Mouse (Mus musculus): ENCODE results near the gene Coa6. TPM values are rescaled to one million over a fixed set of nuclear protein-coding genes. Genes with fewer than 3 reads are reported as not detected.
"Not testable (repeated sequence)": the region's sequence is repeated elsewhere in the genome, so short reads cannot be mapped to it uniquely, and the experiment has no call there.

Coa6 gene
- 10 to 100 TPM; 18.5 to 19.0 TPM for total RNA-seq (2021)
- long read RNA-seq, experiment 1, transcript Coa6-201 (2 exons, 747 nt): major isoform, 13 of 13 reads
- long read RNA-seq, experiment 1, partial matches to known transcripts: 0 of 13 reads
- long read RNA-seq, experiment 1, other reads (novel, unspliced or antisense): 0 of 13 reads
- long read RNA-seq, experiment 2, transcript Coa6-201 (2 exons, 747 nt): major isoform, 9 of 10 reads
- long read RNA-seq, experiment 2, partial matches to known transcripts: 0 of 10 reads
- long read RNA-seq, experiment 2, other reads (novel, unspliced or antisense): 1 of 10 reads

DNA sequence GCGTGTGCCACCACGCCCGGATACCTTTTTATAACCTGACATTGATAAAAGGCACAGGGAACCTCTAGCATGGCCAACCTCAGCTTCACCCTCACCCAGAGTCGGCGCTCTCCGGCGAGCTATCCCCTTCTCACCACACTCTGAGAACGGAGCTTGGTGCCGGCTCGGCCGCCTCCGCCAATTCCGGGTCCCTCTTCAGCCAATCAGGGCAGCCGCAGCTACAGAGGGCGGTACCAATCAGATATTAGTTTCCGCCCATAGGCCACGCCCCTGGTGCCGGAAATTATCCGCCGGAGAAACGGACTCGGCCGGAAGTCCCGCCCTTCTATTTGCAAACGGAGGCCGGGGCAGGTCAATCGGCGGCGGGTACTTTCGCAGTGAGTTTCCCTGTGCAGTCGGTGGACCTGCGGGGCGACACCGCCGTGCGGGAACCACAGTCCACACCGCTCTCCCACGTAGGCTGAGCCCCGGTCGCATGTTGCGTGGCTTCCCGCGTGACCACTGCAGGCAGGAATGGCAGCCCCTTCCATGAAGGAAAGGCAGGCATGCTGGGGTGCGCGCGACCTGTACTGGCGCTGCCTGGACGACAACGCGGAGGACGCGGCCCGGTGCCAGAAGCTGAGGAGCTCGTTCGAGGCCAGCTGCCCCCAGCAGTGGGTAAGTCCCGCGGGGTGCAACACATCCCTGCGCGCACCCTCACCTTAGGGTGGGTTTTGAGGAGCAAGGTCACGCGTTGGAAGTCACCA is at the start of gene Coa6:
Gene Coa6 (plus strand): TSS at position 342 of the 746 bp plus-strand sequence.
- DNase-seq (ENCODE audit: low spot score in 2 of 2): peak; percentile 97 to 99

DNA sequence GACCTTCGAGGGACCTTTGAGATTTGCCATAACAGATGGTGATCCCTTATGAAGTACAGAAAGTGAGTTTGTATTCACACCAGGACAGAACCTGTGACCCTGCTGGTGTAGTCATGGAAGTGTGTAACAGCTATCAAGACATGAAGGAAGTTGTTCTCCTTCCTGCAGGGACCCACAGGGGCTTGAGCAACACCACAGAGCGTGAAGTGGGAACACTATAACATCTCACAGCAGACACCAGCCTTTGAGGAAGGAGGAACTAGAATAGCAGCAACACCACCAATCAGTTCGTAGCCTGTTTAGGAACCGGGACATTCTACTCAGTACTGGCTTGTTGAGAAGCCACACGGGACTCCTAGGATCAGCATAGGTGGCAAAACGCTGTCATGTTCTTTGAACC is 42.7 kb upstream of the Coa6 start:
- DNase-seq (ENCODE audit: low spot score in 2 of 2): no peak

DNA sequence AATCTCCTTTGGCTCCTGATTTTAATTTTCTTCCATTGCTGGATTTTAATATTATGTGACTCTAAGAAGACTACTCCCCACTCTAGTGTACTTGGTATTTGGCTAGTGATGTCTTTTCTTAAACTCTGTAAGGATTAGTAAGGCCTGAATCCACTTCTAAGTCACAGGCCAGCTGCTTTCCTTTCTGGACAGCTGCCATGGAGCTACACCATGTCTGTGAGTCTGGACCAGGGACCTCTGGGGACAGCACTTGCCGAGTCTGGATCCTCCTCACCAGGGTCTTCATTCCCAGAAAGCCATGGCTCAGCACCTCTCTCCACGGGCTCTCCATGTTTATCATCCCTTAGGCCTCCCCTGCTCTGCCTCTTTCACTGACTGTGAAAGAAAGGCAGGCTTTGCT is 42.2 kb upstream of the Coa6 start:
- DNase-seq (ENCODE audit: low spot score in 2 of 2): peak in 1 of 2 experiments; percentile 34

DNA sequence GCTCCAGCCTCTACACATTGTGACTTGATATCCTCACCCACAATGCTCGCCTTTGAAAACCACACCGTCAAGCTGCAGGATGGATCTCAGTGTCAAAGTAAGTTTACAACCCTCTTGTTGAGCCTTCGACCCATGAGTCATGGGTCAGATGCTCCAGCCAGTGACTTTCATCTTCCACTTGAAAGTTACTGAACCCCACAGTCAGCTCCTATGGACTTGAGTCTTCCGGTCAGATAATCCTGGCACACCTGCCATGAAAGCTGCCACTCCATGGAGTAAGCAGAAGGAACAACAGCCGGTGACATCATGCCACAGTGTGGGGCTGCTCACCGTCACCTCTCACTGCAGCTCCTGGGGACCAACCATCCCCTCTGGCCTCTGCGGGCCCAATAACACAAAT is 41.0 kb upstream of the Coa6 start:
- DNase-seq (ENCODE audit: low spot score in 2 of 2): no peak

DNA sequence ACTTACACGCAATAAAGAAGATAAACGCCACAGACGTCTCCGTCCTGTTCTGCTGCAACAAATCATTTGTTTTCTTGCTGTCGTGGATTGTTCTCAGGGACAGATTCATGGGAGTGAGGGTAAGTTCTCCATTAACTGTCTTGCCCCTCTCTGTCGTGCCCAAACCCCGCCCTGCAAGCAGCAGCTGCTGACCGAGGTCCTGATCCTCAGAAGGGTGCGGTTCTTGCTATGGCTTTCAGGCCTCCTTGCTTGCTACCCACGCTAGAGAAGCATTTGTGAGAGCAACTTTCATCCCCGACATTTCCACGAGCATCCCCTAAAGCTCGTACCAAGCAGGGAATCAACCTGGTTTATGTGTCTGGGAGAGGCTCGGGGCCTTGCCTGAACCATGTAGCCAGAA is 40.1 kb upstream of the Coa6 start:
- DNase-seq (ENCODE audit: low spot score in 2 of 2): no peak

DNA sequence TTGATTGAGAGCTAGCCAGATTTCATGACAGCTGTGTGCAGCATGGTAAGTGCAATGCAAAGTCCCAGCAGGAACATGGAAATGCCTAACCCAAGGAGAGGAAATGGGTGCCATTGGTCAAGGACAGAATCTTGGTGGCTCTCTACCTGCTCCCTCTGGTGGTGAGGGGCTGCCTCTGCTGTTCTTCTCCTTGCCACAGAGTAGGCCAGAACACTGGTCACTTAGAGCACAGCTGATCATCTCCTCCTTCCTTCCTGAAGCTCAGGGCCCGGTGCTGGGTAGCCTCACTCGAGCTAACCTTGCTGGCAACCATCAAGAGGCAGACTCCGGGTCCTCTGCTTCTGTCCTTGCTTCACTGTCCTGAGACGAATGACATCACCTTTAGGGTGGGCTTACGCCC is 39.6 kb upstream of the Coa6 start:
- DNase-seq (ENCODE audit: low spot score in 2 of 2): peak in 1 of 2 experiments; percentile 22

DNA sequence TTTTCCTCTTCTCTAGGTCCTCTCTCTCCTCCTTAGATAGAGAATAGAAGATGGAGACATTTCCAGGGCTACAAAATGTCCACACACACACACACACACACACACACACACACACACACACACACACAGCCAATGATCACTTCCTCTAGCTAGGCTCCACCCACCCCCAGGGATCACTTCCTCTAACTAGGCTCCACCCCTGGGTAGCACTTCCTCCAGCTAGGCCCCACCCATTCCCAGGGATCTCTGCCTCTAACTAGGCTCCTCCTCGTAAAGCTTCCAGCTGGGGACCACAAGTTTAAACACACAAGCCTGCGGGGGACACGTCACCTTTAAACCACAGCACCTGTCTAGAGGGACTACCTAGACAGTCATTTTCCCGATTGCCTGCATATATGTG is 34.7 kb upstream of the Coa6 start:
- no peak for DNase-seq (ENCODE audit: low spot score in 2 of 2)

DNA sequence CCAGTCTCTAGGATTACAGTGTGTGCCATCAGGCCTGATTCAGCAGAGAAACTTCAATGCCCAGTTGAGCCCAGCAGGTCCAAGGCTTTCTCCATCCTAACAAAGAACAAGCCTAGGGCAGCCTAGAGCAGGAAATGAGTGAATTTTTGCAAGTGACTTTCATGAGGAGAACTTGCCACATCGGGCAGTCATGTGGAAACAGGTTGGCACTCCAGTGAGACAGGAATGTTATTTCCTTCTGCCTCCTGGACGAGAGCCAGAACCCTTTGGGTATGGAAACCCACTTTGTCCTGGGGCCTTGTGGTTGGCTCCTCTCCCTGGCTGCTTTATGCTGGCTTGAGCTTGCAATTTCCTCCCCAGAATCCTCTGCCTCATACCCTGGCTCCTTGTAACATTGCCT is 30.8 kb upstream of the Coa6 start:
- no peak for DNase-seq (ENCODE audit: low spot score in 2 of 2)

DNA sequence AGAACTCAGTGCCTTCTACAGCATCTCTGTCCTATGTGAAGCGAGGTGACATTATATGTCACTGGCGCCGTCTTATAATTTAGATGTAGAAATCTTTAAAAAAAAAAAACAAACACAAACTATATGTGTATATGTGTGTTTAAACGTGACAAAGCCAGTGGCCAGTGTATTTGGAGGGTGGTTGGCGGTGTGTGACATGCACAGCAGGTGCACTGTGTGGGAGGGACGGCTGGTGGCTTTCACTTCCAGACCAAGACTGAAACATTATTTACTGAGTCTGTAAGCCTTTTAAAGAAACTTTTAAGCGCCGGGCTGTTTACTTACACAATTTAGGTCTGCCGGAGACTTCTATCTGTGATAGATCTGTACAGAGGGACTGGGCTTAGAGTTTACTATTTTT is 26.9 kb upstream of the Coa6 start:
- DNase-seq (ENCODE audit: low spot score in 2 of 2): no peak

DNA sequence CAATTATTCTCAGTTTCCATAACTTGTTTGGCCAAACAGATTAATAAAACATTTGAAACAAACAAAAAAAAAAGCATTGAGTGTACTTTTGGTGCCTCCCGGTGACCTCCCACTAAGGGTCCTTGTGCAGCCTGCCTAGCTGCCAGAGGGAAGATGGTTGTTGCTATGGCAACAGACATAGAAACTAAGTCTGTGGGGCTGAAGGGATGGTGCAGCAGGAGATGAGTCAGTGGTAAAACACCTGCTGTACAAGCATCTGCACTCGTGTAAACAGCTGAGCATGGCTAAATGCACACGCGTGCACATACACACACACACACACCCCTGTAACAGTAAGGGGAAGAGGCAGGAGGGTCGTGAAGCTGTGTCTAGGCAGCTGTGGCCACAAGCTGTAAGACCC is 26.4 kb upstream of the Coa6 start:
- no peak for DNase-seq (ENCODE audit: low spot score in 2 of 2)

DNA sequence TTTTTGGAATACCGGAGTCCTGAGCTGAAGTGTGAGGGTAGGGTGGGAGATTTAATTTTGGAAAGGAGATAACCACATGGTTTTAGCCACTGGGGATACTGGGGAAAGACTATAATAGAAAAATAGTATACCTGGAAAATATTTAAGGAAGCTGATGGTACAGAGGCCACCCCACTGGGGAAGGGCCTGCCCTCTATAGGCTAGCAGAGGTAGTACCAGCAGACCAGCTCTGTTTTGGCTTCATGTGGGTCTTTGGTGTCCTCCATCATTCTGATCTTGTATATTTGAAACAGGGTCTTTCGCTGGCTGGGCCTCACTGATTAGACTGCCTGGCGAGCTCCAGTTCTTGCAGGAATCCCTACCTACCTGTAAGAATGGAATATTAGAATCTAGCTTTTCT is 24.0 kb upstream of the Coa6 start:
- no peak for DNase-seq (ENCODE audit: low spot score in 2 of 2)

DNA sequence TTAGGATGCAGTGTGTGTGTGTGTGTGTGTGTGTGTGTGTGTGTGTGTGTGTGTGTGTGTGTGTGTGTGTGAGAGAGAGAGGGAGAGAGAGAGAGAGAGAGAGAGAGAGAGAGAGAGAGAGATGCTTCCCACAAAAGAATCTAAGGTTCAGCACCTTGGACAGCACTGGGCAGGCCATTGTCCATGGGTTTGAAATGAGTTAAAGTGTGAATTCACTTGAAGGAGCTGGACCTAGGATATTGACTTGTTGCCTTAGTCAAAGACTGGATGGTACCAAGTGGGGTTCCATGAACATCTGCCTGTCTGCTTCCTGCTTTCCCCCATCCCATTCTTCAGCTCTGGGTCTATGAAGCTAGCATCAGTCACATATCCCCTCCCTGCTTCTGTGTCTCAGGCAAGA is 17.8 kb upstream of the Coa6 start:
- not testable (repeated sequence) for DNase-seq (ENCODE audit: low spot score in 2 of 2)

DNA sequence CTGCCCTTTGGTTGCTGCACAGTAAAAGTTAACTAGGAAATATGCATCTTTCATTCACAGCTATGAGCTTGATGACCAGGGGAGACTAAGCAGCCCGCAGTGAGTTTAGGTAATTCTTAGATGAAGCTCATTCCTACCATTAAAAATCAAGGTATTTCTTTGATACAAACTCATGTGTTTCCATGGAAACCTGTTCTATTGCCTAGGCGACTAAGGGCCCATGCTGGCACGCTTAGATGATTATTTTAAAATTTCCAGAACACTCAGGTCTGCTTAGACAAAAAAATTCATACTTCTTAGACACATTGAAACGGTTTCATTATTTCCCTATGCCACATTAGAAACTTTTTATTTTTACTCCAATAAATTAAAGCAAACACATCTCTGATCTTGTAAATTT is 17.3 kb upstream of the Coa6 start:
- no peak for DNase-seq (ENCODE audit: low spot score in 2 of 2)

DNA sequence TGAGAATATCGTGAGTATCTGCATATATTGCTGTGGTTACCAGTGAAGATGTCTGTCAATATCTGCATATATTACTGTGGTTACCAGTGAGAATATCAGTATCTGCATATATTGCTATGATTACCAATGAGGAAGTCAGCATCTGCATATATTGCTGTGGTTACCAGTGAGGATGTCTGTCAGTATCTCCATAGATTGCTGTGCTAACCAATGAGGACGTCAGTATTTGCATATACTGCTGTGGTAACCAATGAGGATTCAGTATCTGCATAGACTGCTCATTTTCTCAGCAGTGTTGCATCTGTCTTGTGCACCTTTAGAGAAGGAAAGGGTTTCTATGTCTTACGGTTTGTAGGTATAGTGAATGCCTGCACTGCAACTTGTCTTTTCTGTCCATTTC is 1.5 kb upstream of the Coa6 start:
- DNase-seq (ENCODE audit: low spot score in 2 of 2): no peak

DNA sequence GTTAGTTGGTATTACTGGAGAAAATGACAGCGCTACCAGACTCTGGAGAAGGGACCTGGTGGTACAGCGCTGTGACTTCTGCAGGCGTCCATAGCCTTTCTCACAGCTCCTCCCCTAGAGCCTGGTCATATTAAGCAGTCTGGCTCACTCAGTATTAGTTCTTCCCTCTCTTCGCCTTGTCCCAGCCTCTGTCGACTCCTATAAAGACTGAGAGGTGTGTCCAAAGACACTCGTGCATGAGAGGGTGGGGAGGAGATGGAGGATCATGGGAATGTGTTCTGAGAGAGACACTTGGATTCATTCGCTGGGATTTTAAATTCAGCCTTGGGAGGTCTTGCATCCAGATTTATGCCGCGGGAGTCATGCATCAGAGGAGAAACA is 595 bp downstream of the Coa6 start:
- no peak for DNase-seq (ENCODE audit: low spot score in 2 of 2)

DNA sequence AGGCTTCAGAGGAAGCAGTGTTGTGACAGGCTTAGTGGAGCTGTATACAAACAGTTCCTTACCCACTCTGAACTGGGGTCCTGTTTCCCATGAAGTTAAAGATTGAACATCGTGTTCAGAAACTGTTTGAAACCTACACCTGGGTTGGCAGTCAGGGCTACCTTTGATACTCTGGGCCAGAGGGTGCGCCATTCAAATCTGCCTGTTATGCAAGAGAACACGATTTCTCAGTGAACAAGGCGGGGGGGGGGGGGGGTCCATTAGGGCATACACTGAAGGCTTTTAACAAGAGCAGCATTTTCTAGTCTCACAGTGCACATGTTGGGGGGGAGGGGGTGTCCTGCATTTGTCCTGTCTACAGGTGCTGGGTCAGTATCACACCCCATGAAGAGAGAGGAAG is 1.8 kb downstream of the Coa6 start:
- DNase-seq (ENCODE audit: low spot score in 2 of 2): no peak

DNA sequence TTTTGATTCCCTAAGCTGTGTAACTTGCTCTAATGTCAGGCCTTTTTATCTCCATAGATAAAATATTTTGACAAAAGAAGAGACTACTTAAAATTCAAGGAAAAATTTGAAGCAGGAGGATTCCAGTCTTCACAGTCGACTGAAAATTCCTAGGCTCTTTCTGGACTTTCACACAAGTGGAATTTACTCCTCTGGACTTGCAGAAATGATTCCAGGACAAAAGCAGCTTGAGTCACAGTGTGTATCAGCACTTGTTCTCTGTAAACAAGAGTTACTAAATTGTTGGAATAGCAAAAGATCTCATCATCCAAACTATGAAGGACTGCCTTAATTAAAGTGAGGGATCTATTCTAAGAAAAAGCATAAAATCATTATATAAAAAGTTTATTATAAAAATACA is 2.6 kb downstream of the Coa6 start:
- DNase-seq (ENCODE audit: low spot score in 2 of 2): no peak

DNA sequence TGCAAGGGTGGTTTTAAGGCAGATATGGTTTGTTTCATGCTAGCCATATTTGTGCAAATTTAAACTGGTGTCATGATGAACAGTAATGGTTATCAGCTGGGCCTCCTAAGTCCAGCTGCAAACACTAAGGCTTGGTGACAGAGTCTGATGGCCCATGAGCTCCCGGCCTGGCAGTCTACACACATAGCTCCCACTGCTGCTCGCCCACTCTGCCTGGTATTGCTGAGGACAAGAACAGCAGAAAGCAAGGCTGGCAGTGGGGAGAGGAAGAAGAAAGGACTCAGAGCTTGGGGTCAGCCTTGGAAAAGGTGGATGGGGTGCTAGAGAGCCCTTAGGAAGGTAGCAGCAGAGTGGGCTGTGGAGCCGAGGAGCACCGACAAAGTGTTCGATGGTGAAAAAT is 7.3 kb downstream of the Coa6 start:
- no peak for DNase-seq (ENCODE audit: low spot score in 2 of 2)

DNA sequence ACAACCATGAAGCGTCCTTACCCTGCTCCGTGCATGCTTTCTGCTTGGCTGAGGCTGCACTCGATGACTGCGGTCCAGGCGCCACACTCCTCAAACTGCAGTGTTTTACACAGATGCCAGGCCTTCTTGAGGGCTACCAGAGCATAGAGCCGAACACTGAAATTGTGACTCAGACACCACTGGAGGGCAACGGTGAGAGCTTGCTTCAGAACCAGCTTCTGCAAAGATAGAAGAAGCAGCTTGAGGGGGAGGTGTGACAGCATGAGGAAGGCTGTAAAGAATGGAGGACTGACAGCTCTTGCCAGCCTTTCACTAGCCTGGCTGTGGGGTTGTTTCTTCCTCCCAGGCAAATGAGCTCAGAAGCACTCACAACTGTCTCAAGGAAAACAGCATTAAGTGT is 11.5 kb downstream of the Coa6 start:
- DNase-seq (ENCODE audit: low spot score in 2 of 2): no peak

DNA sequence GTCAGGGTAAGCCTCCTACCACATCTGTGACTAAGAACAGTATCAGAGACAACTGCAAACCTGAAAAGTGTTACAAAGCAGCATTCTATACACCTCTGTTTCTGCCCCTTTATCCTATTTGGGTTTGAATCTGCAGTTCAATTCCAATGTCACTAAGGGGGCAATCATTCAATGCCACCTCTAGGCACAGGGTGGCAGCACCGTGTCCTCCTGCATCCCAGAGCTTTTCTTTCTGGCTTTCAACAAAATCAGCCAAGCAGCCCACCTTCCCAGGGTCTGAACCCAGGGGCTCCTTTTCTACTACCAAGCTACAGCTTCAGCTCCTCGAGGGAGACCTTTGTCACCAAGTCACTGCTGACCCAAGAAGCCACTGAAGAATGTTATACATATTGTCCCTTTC is 16.6 kb downstream of the Coa6 start:
- no peak for DNase-seq (ENCODE audit: low spot score in 2 of 2)

DNA sequence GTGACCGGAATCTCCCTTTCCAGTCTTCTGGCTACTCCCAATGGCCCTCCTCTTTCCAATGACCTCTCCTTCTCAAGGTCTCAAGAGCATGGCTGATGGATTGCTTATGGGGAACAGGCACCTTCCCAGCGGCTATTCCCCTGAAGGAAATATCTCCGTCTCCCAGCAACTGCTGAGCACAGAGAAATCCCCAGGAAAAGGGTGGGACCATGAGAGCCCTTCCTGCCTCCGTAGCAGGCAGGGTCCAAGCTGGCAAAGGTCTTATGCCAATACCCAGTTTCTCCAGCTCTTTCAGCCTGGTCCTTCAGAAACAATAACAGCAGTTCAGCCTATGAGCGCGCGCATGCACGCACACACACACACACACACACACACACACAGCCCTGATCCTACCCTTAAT is 28.8 kb downstream of the Coa6 start:
- no peak for DNase-seq (ENCODE audit: low spot score in 2 of 2)

DNA sequence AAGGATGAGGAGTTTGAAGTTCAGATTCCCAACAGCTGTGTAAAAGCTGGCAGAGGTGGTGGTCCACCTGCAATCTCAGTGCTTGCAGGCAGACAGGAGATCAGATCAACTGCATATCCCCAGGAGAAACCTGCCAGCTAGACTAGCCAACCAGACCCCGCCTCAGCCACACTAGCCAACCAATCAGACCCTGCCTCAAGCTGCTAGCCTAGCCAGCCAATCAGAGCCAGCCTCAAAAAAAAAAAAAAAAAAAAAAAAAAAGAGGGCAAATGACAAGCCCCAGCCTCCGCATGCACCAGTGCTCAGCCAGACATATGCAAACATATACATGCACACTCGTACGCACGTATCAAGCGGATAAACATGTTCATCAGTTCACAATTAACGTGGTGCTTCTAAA is 33.1 kb downstream of the Coa6 start:
- DNase-seq (ENCODE audit: low spot score in 2 of 2): no peak

DNA sequence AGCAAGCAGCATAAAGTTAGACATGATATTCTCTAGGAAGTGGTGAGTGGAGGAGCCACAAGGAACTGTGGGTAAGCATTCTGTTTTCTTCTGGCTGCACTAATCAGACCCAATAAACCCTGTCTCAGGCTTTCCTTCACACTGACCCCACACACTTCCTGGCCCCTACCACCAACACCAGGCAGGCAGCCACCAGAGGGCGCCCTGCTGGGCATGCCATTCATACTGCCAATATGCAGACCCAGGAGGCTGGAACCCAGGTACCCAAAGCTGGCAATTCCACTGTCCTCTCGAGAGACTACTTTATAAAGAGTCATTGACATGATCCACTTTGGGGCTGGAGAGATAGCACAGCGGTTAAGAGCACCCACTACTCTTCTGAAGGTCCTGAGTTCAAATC is 38.0 kb downstream of the Coa6 start:
- DNase-seq (ENCODE audit: low spot score in 2 of 2): peak; percentile 37 to 48

Measured in gastrocnemius, postnatal 4 days (tissue).